Mouse (Mus musculus) stomach, postnatal 0 days (tissue): ENCODE measurements around the gene Rgs12. TPM values are rescaled to one million over a fixed set of nuclear protein-coding genes. Genes with fewer than 3 reads are reported as not detected.
A peak's percentile ranks its signal among the peaks of the same experiment; 100 is the strongest.

Experiments used
- ATAC-seq: fragments of 200-750 bp; cut with Nextera tagmentation; 2 replicates; pipeline ENCODE4 v1.8.0; 2017; ENCODE audit not compliant: low FRiP score, low TSS enrichment
- DNase-seq: peaks from one replicate; pipeline ENCODE4 v3.0.0-alpha.2; 2016; ENCODE audit warnings: low spot score
- H3K27ac ChIP-seq: fragments of 300-500 bp; sonication (generic); replicated peaks from 2 replicates; pipeline ENCODE4 v1.5.1; 2014; ENCODE audit warnings: mild to moderate bottlenecking, control low read depth
- H3K27me3 ChIP-seq: fragments of 300-500 bp; sonication (generic); 2 replicates; pipeline ENCODE4 v1.6.1; 2014; ENCODE audit warnings: low read length; ENCODE audit not compliant: control insufficient read depth, insufficient read depth
- H3K36me3 ChIP-seq: fragments of 300-500 bp; sonication (generic); 2 replicates; pipeline ENCODE4 v1.6.1; 2014; ENCODE audit warnings: low read length, mixed read lengths; ENCODE audit not compliant: control insufficient read depth, insufficient read depth
- H3K4me1 ChIP-seq: fragments of 300-500 bp; sonication (generic); replicated peaks from 2 replicates; pipeline ENCODE4 v1.6.1; 2014; ENCODE audit warnings: antibody characterized with exemption; ENCODE audit not compliant: control insufficient read depth, insufficient read depth
- H3K4me2 ChIP-seq: fragments of 300-500 bp; sonication (generic); replicated peaks from 2 replicates; pipeline ENCODE4 v1.6.1; 2014; ENCODE audit warnings: low read depth, mild to moderate bottlenecking, control low read depth, moderate library complexity
- H3K4me3 ChIP-seq: fragments of 300-500 bp; sonication (generic); 2 replicates; pipeline ENCODE4 v1.5.1; 2014; ENCODE audit warnings: low read depth, low read length, control low read depth
- H3K9ac ChIP-seq: fragments of 300-500 bp; sonication (generic); 2 replicates; pipeline ENCODE4 v1.6.1; 2014; ENCODE audit warnings: mild to moderate bottlenecking, low read length, control low read depth, mixed read lengths
- H3K9me3 ChIP-seq: fragments of 300-500 bp; sonication (generic); 2 replicates; pipeline ENCODE4 v1.6.1; 2016; ENCODE audit warnings: low read length; ENCODE audit not compliant: control insufficient read depth
- CTCF ChIP-seq: IDR thresholded peaks from 2 replicates; pipeline ENCODE4 v1.5.1; 2016; ENCODE audit warnings: antibody characterized with exemption, low read depth, mild to moderate bottlenecking, moderate library complexity
- EP300 ChIP-seq: optimal IDR thresholded peaks from 2 replicates; pipeline ENCODE3; 2016; ENCODE audit warnings: antibody characterized with exemption
- WGBS: fragments of 180-500 bp; shearing (Covaris S2); extraction: QIAGEN DNeasy Blood & Tissue Kit; methylation state at CpG from one replicate; pipeline ENCODE4 v1.1.7; 2014; 5-methylcytosine and 5-hydroxymethylcytosine counted together
- polyA plus RNA-seq: library from polyadenylated mRNA; unstranded; fragments of >200 nt; fragmentation: Nextera tagmentation; extraction: Ambion mirVana; gene quantifications from 2 replicates; pipeline ENCODE4 v1.2.1, GENCODE M21; 2015

Rgs12 gene
- 12.7 and 14.2 TPM in 2 replicates for polyA plus RNA-seq

GRCm38 (mm10) chr5:34948861-34949760 is at the start of gene Rgs12:
Rgs12 (plus strand) TSS chr5:34949445.
- Histone ChIP-seq H3K27ac (peak within 1 kb of the TSS; percentile 84), H3K9ac (peak within 1 kb of the TSS; percentile 79), H3K27me3 (no peaks in the 10 kb centered on the region), H3K9me3 (no peaks in the 10 kb centered on the region), H3K4me2 (peak within 1 kb of the TSS; percentile 82), H3K4me3 (peak within 1 kb of the TSS; percentile 81), H3K4me1 (no peaks in the 10 kb centered on the region), H3K36me3 (no peaks in the 10 kb centered on the region)
- ATAC-seq (peak; percentile 96), DNase-seq (peak; percentile 94)
- no peak for TF ChIP-seq CTCF
- no peak for TF ChIP-seq EP300
- under 1% methylated on average over 75 of the region's 84 CpGs for WGBS

GRCm38 (mm10) chr5:34899787-34900469 is 49.3 kb upstream of the Rgs12 start:
- Histone ChIP-seq H3K9me3 (no peaks in the 10 kb centered on the region), H3K36me3 (peaks cover 27% of the 10 kb centered on the region), H3K4me1 (no peaks in the 10 kb centered on the region), H3K27me3 (no peaks in the 10 kb centered on the region), H3K4me3 (no peak overlapping the region), H3K9ac (no peak overlapping the region), H3K27ac (no peak overlapping the region), H3K4me2 (no peak overlapping the region)
- WGBS, result 94% methylated on average over 6 of the region's 6 CpGs
- ATAC-seq, result no peak
- no peak for DNase-seq
- no peak for TF ChIP-seq EP300

GRCm38 (mm10) chr5:34902371-34902770 is 46.9 kb upstream of the Rgs12 start:
- TF ChIP-seq CTCF (no peak), EP300 (no peak)
- Histone ChIP-seq H3K4me1 (no peaks in the 10 kb centered on the region), H3K4me2 (no peak overlapping the region), H3K9me3 (no peaks in the 10 kb centered on the region), H3K9ac (no peak overlapping the region), H3K27me3 (no peaks in the 10 kb centered on the region), H3K4me3 (no peak overlapping the region), H3K36me3 (peaks cover 29% of the 10 kb centered on the region), H3K27ac (no peak overlapping the region)
- no peak for ATAC-seq
- DNase-seq, result no peak

GRCm38 (mm10) chr5:34902811-34903385 is 46.3 kb upstream of the Rgs12 start:
- no peaks in the 10 kb centered on the region for H3K4me1 ChIP-seq
- H3K9me3 ChIP-seq, result no peaks in the 10 kb centered on the region
- DNase-seq (peak; percentile 55), ATAC-seq (peak; percentile 53; the same call in 1 of the 2 replicates)
- H3K4me2 ChIP-seq, result no peak overlapping the region
- H3K27me3 ChIP-seq, result no peaks in the 10 kb centered on the region
- TF ChIP-seq EP300, result no peak
- peak; percentile 65 for TF ChIP-seq CTCF
- H3K4me3 ChIP-seq, result no peak overlapping the region
- peaks cover 26% of the 10 kb centered on the region for H3K36me3 ChIP-seq
- H3K27ac ChIP-seq, result no peak overlapping the region
- WGBS, result 50% methylated on average over 5 of the region's 5 CpGs
- H3K9ac ChIP-seq, result no peak overlapping the region

GRCm38 (mm10) chr5:34904412-34904811 is 44.8 kb upstream of the Rgs12 start:
- Histone ChIP-seq H3K9ac (no peak overlapping the region), H3K4me2 (no peak overlapping the region), H3K27me3 (no peaks in the 10 kb centered on the region), H3K4me1 (no peaks in the 10 kb centered on the region), H3K9me3 (no peaks in the 10 kb centered on the region), H3K36me3 (peaks cover 19% of the 10 kb centered on the region), H3K27ac (no peak overlapping the region), H3K4me3 (no peak overlapping the region)
- DNase-seq (no peak), ATAC-seq (no peak)
- TF ChIP-seq CTCF (no peak), EP300 (no peak)
